Mouse (Mus musculus): ENCODE measurements around the gene Dnmbp. TPM values are rescaled to one million over a fixed set of nuclear protein-coding genes. Genes with fewer than 3 reads are reported as not detected.

Dnmbp gene
- polyA plus RNA-seq, 1 experiment = 13.9 TPM

DNA sequence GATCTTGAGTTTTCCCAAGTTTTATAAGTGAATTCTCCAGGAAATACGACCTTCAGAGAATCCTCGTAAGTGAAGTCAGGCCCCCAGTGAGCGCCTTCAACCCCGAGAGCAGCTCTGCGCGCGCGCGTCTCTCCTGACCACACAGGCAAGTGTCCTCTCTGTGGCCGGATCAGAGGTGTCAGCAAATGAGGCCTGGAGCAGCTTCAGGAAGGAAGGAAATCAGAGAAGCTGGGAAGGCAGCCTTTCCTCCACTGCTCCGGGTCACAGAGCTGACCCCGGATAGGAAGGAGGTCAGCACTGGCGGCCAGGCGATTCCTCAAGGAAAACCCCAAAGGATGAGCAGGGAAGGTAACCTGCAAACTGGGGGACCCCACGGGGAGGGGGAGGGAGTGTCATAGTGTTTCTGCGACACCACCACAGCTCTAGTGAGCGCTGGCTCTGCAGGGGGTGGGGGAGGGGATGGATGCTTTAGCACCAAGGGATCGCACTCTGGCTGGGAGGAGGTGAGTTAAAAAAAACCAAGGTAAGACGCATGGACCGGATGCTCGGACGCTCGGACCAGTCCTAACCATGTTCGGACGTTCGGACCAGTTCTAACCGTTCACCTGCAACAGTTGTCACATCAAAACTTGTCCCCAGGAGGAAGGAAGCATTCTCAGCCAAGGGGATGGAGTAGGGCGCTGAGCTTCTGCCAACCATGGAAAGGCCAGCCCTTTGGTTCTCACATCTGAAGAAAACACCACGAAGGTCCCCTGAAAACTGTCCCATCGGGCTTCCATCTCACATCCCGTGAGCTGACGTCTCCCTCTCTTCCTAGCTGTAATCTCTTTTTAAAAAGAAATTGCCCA, 19.3 kb downstream of the Dnmbp start:
- peak; percentile 63 for DNase-seq
- Histone ChIP-seq H3K27me3 (replicated peaks; ENCODE audit: control insufficient read depth, insufficient read depth, low read length) (no peaks in the 10 kb centered on the region), H3K27ac (ENCODE audit: insufficient read depth, low read depth, low read length) (no peak overlapping the region), H3K4me1 (ENCODE audit: control insufficient read depth, insufficient read depth, low read length) (0 out of 2 replicates have a peak, but pooled peaks cover 10% of the 10 kb centered on the region), H3K36me3 (ENCODE audit: control insufficient read depth, insufficient read depth, low read length) (no peaks in the 10 kb centered on the region), H3K4me3 (ENCODE audit: insufficient read depth, low read depth, low read length) (peak overlapping the region; percentile 31)
- TF ChIP-seq CTCF (conservative IDR thresholded peaks at IDR 0.05; ENCODE audit: insufficient read depth, insufficient read length, low read depth, low read length) (no peak), POLR2A (IDR thresholded peaks at IDR 0.05; ENCODE audit: low read depth, low read length) (no peak)
- 38% methylated on average over 32 of the region's 32 CpGs for WGBS

DNA sequence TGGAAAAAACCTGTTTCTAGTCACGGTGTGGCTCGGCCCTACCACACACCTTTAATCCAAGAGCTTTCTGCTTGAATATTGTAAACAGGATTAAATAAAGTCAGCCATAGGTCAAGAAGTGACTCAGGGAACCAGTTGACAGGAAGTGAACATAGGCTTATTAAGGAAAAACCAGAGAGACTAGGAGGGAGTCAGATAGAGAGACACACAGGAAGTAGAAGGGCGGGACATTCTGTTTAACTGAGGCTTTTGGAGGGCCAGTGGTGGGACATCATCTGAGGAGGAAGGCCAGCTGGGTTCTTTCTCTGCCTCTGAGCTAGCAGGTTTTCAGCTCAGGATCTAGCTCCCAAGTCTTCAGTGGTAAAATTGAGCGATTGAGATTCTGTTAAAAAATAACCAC, 20.1 kb downstream of the Dnmbp start:
- no peak overlapping the region for H3K4me3 ChIP-seq (ENCODE audit: insufficient read depth, low read depth, low read length)
- no peaks in the 10 kb centered on the region for H3K27me3 ChIP-seq (replicated peaks; ENCODE audit: control insufficient read depth, insufficient read depth, low read length)
- no peak for TF ChIP-seq POLR2A (IDR thresholded peaks at IDR 0.05; ENCODE audit: low read depth, low read length)
- no peak for TF ChIP-seq CTCF (conservative IDR thresholded peaks at IDR 0.05; ENCODE audit: insufficient read depth, insufficient read length, low read depth, low read length)
- no peaks in the 10 kb centered on the region for H3K36me3 ChIP-seq (ENCODE audit: control insufficient read depth, insufficient read depth, low read length)
- no peak for DNase-seq
- no peak overlapping the region for H3K27ac ChIP-seq (ENCODE audit: insufficient read depth, low read depth, low read length)
- H3K4me1 ChIP-seq (ENCODE audit: control insufficient read depth, insufficient read depth, low read length) = peaks cover 18% of the 10 kb centered on the region; the same call in 1 of the 2 replicates
- WGBS = 79% methylated on average over 4 of the region's 4 CpGs

DNA sequence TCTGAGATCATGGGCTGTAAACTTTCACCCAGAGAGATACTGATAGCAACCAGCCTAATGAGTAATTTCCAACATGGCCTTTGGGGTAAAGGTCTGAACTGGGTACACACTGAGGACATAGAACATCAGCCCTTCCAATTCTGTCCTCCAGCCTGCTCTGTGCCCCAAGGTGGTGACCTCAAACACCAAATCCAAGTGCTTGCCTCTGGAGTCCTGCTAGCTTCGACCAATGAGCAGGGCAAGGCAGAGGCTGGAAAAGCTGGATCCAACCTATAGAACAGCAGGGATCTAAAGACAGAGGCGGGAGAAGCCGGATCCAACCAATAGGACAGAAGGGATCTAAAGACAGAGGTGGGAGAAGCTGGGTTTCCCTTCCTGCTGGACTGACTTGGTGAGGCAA, 21.2 kb downstream of the Dnmbp start:
- DNase-seq = no peak
- H3K4me3 ChIP-seq (ENCODE audit: insufficient read depth, low read depth, low read length) = no peak overlapping the region
- H3K4me1 ChIP-seq (ENCODE audit: control insufficient read depth, insufficient read depth, low read length) = peaks cover 18% of the 10 kb centered on the region; the same call in 1 of the 2 replicates
- no peaks in the 10 kb centered on the region for H3K27me3 ChIP-seq (replicated peaks; ENCODE audit: control insufficient read depth, insufficient read depth, low read length)
- no peak overlapping the region for H3K27ac ChIP-seq (ENCODE audit: insufficient read depth, low read depth, low read length)
- WGBS = 93% methylated on average over 3 of the region's 3 CpGs
- TF ChIP-seq CTCF (conservative IDR thresholded peaks at IDR 0.05; ENCODE audit: insufficient read depth, insufficient read length, low read depth, low read length) (no peak), POLR2A (IDR thresholded peaks at IDR 0.05; ENCODE audit: low read depth, low read length) (no peak)
- no peaks in the 10 kb centered on the region for H3K36me3 ChIP-seq (ENCODE audit: control insufficient read depth, insufficient read depth, low read length)

DNA sequence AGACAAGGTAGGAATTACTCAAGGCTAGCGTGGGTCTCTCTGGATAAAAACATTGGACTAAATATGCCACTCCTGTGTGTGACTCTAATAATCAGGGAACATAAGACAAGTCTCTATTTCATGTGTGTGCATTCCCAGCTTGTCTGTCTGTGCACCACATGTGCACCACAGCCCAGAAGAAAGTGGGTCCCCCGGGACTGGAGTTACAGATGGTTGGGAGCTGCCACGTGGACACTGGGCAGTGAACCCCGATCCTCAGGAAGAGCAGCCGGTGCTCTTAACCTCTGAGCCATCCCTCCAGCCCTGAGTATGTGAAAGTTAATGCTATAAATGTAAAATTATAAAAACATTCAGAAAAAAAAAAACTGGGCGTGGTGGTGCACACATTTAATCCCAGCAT, 22.2 kb downstream of the Dnmbp start:
- TF ChIP-seq CTCF (conservative IDR thresholded peaks at IDR 0.05; ENCODE audit: insufficient read depth, insufficient read length, low read depth, low read length) (no peak), POLR2A (IDR thresholded peaks at IDR 0.05; ENCODE audit: low read depth, low read length) (no peak)
- DNase-seq = no peak
- no peak overlapping the region for H3K27ac ChIP-seq (ENCODE audit: insufficient read depth, low read depth, low read length)
- H3K4me1 ChIP-seq (ENCODE audit: control insufficient read depth, insufficient read depth, low read length) = peaks cover 18% of the 10 kb centered on the region; the same call in 1 of the 2 replicates
- H3K27me3 ChIP-seq (replicated peaks; ENCODE audit: control insufficient read depth, insufficient read depth, low read length) = no peaks in the 10 kb centered on the region
- H3K36me3 ChIP-seq (ENCODE audit: control insufficient read depth, insufficient read depth, low read length) = no peaks in the 10 kb centered on the region
- no peak overlapping the region for H3K4me3 ChIP-seq (ENCODE audit: insufficient read depth, low read depth, low read length)
- 86% methylated on average over 6 of the region's 6 CpGs for WGBS

DNA sequence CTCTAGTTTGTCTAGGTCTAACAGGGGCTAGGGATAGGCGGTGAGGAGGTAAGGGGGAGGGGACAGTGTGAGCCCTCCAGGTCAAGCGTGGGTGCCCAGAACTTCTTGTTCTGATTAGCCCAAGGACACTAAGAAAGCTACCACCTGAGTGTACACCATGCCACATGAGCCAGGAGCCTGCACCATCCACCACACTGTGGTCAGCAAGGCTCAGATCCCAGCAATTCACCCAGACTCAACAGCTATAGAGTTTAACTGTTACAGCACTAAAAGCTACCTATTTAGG, 22.6 kb downstream of the Dnmbp start:
- no peak for TF ChIP-seq POLR2A (IDR thresholded peaks at IDR 0.05; ENCODE audit: low read depth, low read length)
- TF ChIP-seq CTCF (conservative IDR thresholded peaks at IDR 0.05; ENCODE audit: insufficient read depth, insufficient read length, low read depth, low read length) = no peak
- DNase-seq = no peak
- H3K4me3 ChIP-seq (ENCODE audit: insufficient read depth, low read depth, low read length) = no peak overlapping the region
- WGBS = 75% methylated on average over 2 of the region's 2 CpGs
- H3K4me1 ChIP-seq (ENCODE audit: control insufficient read depth, insufficient read depth, low read length) = peaks cover 18% of the 10 kb centered on the region; the same call in 1 of the 2 replicates
- no peak overlapping the region for H3K27ac ChIP-seq (ENCODE audit: insufficient read depth, low read depth, low read length)
- H3K36me3 ChIP-seq (ENCODE audit: control insufficient read depth, insufficient read depth, low read length) = no peaks in the 10 kb centered on the region
- H3K27me3 ChIP-seq (replicated peaks; ENCODE audit: control insufficient read depth, insufficient read depth, low read length) = no peaks in the 10 kb centered on the region

DNA sequence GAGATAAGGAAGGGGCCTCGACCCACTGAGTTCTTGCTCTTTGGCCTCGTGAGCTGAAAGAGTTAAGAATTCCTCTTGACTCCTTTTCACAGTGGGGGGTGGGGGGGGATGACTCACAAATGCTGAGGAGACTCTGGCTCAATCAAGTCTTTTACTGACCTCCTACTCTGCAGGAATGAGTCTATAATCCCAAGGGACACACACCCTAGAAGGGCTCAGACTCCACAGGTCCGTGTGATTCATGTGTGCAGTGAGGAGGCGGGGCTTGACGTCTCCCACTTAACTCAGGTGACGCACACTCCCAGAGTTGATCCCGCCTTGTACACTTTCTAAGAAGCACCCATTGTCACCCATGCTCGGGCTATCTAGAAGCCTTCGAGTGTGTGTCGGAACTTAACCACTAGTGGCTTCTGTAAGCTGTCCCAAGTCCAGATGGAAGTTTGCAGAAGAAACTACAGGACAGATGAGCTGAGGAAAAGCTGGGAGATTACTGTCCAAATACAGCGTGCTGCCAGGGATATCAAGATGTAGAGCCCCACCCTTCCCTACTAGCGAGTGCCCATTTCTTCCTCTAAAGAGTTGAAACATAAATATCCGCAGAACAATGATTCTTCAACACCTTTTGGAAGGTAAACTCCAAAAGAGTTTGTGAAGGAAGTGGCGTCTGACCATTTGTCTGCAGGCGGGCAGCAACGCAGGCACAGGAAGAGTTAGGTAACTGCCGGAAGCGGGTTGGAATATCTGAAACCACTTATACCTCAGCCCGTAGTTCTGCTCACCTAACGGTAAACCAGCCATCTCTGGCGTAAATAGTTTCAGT, 23.2 kb downstream of the Dnmbp start:
- Histone ChIP-seq H3K4me1 (ENCODE audit: control insufficient read depth, insufficient read depth, low read length) (peaks cover 18% of the 10 kb centered on the region; the same call in 1 of the 2 replicates), H3K27ac (ENCODE audit: insufficient read depth, low read depth, low read length) (no peak overlapping the region), H3K27me3 (replicated peaks; ENCODE audit: control insufficient read depth, insufficient read depth, low read length) (no peaks in the 10 kb centered on the region), H3K36me3 (ENCODE audit: control insufficient read depth, insufficient read depth, low read length) (no peaks in the 10 kb centered on the region), H3K4me3 (ENCODE audit: insufficient read depth, low read depth, low read length) (no peak overlapping the region)
- TF ChIP-seq POLR2A (IDR thresholded peaks at IDR 0.05; ENCODE audit: low read depth, low read length) (no peak), CTCF (conservative IDR thresholded peaks at IDR 0.05; ENCODE audit: insufficient read depth, insufficient read length, low read depth, low read length) (no peak)
- no peak for DNase-seq
- 63% methylated on average over 21 of the region's 21 CpGs for WGBS

DNA sequence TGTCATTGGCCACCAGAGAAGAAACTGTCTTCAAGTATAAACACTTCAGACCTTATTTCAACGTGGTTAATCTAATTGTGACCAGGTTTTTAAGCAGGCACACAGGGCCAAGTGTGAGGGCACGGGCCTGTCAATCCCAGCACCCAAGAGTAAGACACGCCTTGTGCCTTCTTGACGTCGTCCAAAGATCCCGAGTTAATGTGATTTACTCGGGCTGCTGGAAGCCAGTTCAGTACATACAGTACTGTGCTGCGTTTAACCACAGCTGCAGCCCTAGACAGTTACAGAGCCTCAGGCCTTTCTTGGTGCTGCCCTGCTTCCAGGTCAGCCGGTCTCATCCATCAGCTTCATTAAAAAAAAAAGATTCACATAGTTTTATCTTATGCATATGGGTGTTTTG, 24.6 kb downstream of the Dnmbp start:
- TF ChIP-seq CTCF (conservative IDR thresholded peaks at IDR 0.05; ENCODE audit: insufficient read depth, insufficient read length, low read depth, low read length) = no peak
- TF ChIP-seq POLR2A (IDR thresholded peaks at IDR 0.05; ENCODE audit: low read depth, low read length) = no peak

More for the DNA sequence above, 24.6 kb downstream of the Dnmbp start:
- WGBS = 37% methylated on average over 9 of the region's 9 CpGs
- DNase-seq = peak; percentile 56
- no peak overlapping the region for H3K4me3 ChIP-seq (ENCODE audit: insufficient read depth, low read depth, low read length)
- H3K36me3 ChIP-seq (ENCODE audit: control insufficient read depth, insufficient read depth, low read length) = no peaks in the 10 kb centered on the region
- H3K4me1 ChIP-seq (ENCODE audit: control insufficient read depth, insufficient read depth, low read length) = peaks cover 15% of the 10 kb centered on the region; the same call in 1 of the 2 replicates
- H3K27ac ChIP-seq (ENCODE audit: insufficient read depth, low read depth, low read length) = no peak overlapping the region
- no peaks in the 10 kb centered on the region for H3K27me3 ChIP-seq (replicated peaks; ENCODE audit: control insufficient read depth, insufficient read depth, low read length)
